Mouse (Mus musculus): ENCODE measurements around the gene Mical3.

Mical3 gene

DNA sequence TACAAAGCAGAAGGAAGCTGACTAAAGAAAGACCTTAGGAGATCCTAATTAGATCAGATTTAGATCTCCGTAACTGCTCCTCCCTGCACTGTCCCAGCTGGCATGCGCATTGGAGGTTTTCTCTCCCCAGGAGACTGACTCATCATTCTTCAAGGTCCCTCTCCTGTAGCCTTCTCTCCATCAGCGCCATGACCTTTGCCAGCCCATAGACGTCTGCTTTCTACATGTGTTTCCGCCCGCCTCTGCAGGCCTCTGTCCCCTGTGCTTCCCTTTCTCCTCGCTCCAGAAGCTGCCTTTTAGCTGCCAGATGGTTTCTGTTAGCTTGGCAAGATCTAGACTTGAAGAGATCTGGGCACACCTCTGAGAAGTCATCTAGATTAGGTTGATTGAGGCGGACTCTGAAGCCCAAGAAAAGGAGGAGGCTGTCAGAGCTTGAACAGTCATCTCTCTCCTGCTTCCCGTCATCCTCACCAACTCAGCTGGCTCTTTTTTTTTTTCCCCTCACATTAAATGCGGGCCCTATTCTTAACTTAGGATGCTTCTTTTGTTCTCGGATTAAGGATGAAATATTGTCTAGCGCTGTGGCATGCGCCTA, 14.3 kb upstream of the Mical3 start:
- no peak for DNase-seq

DNA sequence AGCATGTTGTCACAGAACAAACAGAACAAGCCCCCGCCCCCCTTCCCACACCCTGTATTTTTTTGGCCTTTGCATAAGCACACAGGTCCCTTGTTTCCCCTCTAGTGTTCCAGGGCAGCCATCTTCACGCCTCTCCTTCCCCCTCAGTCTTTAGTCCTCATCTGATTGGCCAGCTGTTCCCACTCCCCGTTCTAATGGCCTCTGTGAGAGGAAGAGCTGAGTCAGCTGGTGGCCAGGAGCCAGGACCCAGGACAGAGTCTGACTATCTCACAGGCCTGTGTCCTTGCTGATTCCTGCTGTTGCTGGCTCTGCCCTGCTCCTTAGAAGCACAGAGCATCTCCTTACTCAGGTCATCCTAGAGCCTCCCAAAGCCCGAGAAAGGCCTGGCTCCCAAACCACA, 13.3 kb upstream of the Mical3 start:
- DNase-seq: peak; percentile 48

DNA sequence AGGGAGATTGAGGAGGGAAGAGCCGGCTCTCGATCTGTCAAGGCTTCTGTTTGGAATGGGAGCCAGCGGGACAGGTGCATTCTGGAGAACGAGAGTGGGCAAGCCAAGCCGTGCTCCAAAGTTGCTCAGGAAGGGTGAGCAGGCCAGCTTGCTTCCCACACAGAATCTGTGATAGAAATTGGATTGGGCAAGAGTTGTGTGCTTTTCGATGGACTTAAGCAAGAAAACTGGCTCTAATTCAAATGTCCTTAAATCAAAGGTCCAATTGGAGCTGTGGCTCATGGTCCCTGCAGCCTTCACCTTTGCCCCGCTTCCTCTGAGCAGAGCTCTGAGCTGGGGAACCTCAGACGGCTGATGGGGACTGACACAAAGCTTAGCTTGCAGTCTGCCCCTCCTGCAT, 12.6 kb upstream of the Mical3 start:
- no peak for DNase-seq

DNA sequence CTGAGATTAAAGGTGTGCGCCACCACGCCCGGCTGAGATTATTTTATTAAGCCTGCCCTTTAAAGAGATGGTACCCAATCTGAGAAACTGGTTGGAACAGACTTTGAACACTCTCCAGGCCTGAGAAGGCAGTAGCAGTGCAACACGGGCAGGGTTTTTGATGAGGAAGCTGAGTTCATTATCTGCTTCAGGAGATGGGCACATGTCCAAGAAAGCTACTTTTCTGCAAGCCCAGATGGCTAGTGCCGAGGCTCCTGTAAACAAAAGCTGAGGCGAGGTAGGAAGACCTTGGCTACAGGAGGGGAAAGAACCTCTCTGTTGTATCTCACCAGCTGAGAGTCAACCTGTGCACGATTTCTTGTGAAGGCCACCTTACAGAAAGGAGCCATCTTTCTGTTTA, 11.5 kb upstream of the Mical3 start:
- DNase-seq: no peak

DNA sequence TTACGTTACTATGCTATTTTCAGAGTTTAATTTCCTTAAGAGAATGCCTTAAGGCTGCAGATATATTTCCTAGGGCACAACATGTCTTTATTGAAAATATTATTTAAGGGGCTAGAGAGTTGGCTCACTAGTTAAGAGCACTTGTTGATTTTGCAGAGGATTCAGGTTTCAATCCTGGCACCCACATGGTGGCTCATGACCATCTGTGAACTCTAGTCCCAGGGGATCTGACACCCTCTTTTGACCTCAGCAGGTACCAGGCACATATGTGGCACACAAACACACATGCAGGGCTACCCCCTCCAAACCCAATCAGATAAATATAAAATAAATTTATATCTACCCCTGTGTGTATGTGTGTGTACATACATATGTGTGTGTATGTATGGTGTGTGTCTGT, 8.5 kb upstream of the Mical3 start:
- DNase-seq: no peak

DNA sequence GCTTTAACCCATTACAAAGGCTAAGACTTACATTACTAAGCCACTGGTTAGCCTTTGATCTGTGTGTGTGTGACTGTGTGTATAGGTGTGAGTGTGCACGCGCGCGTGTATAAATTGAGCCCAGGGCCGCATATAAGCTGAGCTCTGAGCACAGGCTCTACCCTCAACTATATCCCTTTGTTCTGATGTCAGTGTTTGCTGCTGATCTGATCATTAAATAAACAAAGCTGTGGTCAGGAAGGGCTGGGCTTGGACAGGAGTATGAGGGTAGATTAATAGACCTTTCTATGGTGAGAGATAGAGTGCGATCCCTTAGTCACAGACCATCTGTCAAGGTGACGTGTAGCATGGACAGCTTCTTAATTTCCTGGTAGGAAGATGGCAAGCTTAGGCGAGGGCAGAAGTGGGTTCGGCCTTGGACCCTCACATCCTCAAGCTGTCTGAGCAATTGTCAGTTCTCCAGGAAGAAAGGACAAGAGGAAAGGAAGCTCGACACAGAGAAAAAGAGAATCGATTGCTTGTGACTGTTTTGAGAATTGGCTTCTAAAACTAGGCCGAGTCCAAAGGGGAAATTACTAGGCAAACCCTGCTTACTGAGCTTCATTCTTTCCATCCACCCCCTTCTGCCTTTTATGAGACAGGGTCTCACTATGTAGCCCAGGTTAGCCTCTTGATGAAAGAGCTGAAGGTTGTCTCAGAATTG, 7.7 kb upstream of the Mical3 start:
- no peak for DNase-seq

DNA sequence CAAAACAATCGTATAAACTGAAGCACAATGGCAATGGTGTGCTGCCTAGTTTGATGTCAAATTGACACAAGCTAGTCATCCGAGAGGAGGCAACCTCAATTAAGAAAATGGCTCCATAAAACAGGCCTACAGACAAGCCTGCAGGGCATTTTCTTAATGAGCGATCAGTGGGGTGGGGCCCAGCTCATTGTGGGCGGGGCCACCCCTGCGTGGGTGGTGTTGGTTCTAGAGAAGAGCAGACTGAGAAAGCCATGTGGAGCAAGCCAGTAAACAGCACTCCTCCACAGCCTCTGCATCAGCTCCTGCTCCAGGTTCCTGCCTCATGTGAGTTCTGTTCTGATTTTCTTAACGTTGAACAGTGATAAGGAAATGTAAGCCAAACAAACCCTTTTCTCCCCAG, 6.4 kb upstream of the Mical3 start:
- no peak for DNase-seq

DNA sequence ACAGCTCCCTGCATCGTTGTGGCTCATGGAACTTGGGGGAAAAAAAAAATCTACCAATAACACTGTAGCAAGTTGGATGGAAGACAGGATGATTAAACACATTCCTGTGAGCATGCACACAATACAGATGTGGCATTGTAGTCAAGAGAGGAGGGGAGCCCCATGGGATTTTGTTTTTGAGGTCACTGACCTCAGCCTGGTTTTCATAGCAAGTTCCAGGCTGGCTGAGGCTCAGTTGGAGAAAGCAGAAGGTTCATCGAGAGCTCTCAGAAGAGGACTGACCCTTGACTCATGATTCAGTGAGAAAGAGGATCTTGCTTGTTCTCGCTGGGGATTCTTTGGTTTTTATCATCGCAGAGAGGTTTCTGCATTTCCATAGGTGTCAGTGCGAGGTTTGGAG, 4.1 kb upstream of the Mical3 start:
- no peak for DNase-seq

DNA sequence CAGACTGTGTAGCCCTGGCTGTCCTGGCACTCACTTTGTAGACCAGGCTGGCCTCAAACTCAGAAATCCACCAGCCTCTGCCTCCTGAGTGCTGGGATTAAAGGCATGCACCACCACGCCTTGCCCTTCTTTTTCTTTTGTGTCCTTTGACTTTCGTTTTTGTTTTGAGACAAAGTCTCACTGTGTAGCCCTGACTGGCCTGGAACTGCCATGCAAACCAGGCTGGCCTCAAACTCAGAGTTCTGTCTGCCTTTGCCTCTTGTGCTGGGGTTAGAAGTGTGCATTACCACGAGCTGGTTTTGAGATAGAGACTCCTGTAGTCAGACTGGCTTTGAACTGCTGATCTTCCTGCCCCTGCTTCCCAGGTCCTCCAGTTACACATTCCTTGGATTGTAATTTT, 3.5 kb upstream of the Mical3 start:
- no peak for DNase-seq

DNA sequence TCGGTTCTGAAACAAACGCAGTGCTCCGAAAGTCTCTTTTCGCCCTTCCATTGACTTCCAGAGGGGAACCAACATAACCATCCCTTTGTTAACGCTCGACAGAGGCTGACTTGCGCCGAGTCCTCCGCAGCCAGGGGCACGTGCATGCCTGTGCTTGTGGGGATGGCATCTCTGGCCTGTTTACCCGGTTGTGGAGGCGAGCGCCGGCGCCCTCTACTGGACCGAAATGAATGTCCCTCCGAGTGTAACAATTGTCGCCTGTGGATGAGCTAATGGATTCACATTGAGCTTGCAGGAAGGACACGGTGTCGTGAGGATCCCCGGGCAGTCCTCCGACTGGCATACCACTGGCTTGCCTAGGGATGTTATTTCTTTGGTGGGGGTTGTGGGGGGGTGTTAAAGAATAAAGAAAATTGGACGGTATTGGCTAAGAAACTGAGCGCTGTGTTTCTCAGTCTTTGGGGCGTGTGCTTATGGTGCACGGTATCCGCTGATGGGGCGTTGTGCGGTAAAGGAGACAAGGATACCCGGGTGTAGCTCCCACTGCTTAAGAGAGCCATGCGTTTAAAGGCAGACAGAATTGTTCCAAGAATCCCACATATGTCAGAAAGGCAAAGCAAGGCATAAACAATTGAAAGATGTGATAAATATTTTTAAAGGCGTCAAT, 627 bp downstream of the Mical3 start:
- peak; percentile 86 for DNase-seq

DNA sequence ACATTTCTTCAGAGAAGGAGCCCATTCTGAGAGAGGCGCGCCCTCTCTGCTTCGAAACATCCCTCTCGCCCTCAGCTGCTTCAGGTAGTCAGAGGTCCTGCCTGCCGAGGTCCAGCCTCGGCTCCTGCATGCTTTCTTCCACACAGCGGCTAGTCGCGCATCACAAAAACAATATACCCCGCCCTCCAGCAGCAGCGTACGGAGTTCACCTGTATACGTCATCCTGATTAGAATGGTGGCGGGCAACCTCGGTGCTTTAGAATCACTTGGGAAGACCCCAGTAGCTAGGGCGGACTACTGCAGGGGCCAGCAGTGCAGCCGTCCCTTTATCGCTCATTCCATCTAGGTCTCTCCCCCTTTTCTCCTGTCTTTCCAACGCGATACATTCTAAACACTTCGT, 1.3 kb downstream of the Mical3 start:
- DNase-seq: no peak

DNA sequence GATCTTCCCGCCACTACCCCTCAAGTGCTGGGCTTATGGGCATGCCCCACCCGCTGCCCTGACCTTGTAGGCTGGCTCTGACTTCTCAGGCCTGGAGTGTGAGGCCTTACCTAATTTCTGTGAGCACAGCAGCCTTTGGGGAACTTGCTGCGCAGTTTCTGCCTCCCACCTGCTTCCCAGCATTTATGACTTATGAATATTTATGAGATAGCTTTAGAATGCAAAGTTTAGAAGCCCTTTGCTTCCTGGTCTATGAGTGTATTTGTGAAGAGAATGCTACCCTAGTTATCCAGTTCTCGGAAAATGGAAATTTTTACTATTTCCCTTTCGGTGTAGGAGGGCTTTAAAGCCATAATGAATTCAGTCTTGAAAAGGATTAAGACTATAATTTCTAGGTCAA, 2.1 kb downstream of the Mical3 start:
- DNase-seq: no peak

DNA sequence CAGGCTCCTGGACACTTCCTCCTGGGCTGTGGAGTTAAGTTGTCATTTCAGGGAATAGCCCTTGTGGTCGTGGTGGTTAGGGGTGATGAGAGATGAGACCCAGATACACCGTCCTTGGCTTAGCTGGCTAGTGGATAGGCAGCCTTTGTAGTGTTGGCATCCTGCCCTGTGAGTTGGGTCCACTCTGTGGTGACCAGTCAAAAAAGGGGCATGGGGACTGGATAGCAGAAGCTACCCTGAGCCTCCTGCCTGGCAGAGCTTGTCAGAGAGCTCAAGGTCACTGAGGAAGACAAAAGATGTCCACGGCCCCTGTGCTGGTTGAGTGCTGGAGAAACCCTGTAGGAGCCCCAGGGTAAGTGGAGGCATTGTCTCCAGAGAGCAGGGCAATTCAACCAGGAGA, 3.1 kb downstream of the Mical3 start:
- DNase-seq: no peak

DNA sequence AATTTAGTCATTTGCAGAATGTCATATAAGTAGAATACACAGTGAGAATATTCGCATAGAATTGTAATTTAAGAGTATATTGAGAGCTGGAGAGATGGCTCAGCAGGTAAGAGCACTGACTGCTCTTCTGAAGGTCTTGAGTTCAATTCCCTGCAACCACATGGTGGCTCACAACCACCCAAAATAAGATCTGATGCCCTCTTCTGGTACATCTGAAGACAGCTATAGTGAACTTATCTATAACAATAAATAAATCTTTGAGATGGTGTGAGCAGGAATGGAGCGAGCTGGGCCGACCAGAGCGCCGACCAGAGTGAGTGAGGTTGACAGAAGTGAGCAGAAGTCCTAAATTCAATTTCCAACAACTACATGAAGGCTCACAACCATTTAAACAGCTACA, 4.6 kb downstream of the Mical3 start:
- no peak for DNase-seq

DNA sequence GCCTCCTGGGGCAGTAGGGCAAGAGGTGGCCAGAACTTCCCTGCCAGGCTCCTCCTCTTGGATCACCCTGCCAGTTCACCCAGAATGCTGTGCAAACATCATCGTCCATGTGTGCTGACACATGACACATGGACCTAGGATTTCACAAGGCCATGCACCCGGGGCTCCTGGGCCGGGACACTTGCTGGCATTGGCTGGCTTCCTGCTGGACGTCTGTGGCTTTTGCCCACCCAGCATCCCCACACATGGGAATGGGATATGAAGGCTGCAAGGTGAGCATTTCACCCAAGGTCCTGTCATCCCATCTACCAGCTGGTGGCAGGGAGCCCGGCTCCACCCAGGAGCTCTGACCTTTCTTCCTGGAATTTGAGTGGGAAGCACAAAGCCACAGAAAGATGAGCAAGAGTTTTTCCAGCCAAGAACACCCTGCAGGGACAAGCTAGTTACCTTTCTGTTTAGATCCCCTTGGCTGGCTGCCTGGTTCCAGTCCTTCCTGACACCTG, 8.0 kb downstream of the Mical3 start:
- DNase-seq: no peak

DNA sequence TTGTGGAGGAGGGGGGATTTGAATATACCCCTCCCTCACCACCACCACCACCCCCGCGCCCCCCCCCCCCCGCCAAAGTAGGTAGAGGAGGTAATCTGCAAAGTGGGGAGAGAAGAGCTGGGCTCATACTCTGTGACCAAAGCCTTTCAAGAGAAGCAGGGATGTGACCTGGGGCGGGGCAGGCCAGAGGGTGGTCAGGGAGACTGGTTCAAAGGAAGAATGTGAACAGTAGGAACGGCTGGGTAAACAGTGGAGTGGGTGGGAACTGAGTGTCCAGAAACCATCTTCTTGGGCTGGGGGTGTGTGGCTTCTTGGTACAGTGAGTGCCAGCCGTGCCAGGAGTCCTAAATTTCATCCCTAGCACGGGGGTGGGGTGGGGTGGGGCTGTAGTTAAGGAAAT, 10.0 kb downstream of the Mical3 start:
- DNase-seq: no peak

DNA sequence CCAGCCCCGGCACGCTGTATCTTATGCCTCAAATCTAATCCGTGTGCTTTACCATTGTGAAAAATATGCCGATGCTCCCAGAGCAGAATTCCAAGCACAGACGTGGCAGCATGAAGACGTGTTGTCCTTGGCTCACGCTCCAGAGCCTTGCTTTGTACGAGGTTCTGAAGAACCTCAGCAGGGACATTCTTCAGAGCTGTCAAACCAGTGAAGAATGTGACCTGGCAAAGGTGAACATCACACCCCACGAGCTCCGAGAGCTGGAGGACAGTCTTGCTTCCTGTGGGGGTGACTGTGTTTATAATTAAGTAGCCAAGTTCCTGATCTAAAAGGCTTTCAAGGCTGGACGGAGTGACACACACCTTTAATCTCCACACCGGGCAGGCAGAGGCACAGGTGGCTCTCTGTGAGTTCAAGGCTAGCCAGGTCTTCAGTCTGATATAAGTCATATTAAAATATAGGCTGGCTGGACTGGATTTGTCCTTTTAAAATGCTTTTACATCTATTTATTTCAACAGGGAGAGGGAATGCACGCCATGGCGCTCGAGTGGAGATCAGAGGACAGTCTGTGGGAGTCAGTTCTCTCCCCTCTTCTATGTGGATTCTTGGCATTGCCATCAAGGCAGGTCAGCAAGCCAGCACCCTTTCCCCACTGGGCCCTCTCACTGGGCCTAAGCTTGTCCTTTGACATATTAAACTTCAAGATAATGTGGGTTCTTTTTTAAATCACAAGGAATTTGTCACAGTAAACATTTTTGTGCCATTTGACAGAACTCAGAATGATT, 12.6 kb downstream of the Mical3 start:
- DNase-seq: no peak

DNA sequence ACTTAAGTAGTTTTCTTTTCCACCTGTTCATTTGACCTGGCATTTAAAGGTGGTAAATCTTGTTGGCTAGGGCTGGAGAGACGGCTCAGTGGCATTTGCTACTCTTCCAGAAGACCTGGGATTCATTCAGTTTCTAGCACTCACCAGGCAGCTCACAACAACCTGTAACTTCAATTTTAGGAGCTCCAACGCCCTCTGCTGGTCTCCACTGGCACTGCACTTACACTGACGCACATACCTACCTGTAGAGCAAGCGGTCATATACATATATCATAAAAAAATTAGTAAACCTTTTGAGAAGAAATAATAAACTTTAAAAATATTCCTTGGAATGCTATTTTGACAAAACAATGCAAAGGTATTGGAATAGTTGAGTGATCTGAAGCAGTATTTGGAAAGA, 13.7 kb downstream of the Mical3 start:
- DNase-seq: no peak

DNA sequence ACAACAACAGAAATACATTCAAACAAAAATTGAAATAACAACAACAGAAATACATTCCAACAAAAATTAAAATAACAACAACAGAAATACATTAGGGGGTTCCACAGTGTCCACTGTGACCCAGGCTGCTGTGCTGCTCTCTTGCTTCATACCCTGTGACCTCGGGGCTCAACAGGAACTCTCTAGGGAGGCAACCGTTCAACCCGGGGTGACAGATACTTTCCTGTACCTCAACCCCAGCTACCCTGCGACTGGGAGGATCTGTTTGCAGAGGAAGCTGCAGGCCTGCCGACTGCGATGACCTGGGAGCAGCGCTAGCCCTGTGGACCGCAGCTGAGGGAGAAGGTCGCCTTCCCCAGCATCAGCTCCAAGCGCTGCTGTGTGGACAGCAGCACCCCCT, 14.4 kb downstream of the Mical3 start:
- no peak for DNase-seq

DNA sequence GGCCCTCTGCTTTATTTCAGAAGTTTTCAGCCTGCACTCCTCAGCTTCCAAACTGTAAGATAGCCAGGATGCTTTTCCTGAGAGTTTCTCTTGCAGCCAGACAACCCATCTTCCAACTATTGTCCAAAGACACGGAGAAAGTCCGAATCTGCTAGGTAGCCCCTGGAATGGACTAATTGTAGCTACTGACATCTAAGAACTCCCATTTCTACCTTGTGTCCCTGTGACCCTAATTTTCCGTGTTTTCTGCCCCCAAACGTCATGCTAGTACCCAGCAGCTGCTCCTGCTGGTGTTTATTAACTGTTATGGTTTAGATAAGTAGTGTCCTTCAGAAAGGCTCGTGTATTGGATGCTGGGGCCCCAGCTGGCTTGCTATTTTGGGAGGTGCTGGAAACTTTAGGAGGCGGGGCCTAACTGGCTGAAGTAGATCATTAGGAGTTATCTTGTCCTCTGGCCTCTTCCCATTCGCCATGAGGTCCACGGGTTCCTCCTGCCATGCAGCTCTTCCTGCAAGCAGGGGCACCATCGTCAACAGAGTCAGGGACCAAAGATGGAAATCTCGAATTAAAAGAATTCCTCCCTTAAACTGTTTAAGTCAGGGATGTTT, 19.2 kb downstream of the Mical3 start:
- DNase-seq: no peak

DNA sequence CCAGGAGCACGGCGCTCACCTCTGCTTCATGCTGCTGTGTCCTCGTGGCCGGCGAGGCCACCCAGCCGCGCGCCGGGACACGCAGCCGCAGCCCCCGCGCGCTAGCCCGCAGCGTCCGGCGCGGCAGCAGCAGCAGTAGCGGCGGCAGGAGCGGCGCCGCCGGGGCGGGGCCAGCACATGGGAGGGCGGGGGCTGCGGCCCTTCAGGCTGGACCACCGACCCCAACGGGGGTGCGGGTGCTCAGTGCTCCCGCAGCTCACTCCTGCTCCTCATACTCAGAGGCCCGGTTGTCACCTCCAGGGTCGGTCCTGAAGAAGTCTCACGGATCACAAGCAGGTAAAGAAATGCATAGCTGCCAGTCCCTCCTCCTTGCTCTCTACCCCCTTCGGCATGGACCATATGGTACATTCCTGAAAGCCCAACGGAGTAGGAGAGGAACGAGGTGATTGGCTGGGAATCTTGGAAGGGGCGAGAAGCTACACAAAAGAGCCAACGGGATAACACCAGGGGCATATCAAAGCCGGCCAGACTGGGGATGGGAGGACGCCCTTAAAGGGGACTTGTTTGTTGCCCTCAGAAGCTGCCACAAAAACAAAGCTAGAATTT, 20.7 kb downstream of the Mical3 start:
- peak; percentile 76 for DNase-seq

DNA sequence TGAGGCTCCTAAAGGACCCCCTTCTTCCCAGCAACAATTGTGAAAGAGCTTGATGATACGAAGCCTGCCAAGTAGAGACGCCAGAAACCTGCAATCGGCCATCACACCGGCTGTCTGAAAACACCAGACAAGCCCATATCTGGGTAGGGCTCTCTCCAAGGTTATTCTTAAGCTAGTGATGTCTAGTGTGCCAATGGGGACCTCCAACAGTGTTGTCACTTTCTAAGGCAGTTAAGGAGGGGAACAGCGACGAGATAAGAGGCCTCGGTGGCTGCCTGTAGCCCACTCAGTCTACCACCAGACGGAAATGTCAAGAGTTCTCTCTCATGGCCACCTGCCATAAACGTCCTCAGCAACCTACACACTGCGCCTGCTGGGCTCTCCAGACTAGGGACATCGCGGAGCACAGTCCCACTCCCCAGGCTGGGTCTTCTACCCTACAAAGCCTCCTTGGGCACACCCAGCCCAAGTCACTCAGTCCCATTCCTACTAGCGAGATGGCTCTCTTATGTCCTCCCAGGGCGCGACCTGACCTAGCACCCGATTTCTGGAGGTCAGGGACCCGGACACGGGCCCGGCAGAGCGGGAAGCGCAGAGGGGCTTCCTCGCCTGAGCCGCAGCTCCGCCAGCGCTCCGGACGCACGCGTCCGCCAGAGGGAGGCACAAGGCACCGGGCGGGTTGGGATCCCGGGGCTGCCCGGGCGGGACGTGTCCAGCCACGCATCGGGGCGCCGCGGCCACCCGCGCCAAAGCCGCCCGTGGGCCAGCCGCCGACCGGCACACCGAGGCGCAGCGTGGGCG, 21.4 kb downstream of the Mical3 start:
- no peak for DNase-seq

Data from right cerebral cortex, postnatal 14 days (tissue).